Mouse (Mus musculus): ENCODE measurements at regions not wholly inside any gene's neighbourhood (a gene's known extent, or its start where the extent isn't known, plus 50 kb on each side); places are given as distances from the start of the nearest gene placed in this dataset.
"Not testable (repeated sequence)": the region's sequence is repeated elsewhere in the genome, so short reads cannot be mapped to it uniquely, and the experiment has no call there.

DNA sequence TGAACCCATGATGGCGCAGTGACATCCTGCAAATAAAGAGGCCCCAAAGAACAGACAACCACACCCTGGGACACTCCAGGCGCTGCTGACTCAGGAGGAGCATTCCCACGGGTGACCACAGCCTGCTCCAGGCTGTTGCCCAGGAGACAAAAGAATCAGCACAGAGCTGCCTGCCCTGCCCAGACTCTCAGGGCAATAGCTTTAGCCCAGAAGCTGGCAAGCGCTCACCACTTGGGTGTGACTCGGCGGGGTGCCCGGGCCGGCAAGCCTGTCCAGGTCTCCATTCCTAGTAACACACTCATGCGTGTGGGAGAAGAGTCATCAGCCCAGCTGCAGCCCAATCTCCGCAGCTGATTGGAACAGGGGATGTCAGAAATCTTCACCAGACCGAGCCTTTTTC, 148.8 kb upstream of the Hes1 start:
- intact Hi-C loops (cut with DNase I) = no loop called here

GRCm38 (mm10) chr16:29917989-29918388, 146.2 kb upstream of the Hes1 start:
- intact Hi-C loops (cut with DNase I) = no loop called here
- H3K27ac ChIP-seq = no peak overlapping the region
- no peak for DNase-seq (ENCODE audit: extremely low spot score in 1 of 2, low spot score in 2 of 2)
- H3K4me3 ChIP-seq = no peak overlapping the region
- TF ChIP-seq CTCF (IDR thresholded peaks at IDR 0.05) = no peak

More for the DNA sequence above, 148.8 kb upstream of the Hes1 start:
- TF ChIP-seq CTCF (IDR thresholded peaks at IDR 0.05) = no peak
- Histone ChIP-seq H3K27ac (no peak overlapping the region), H3K4me3 (no peak overlapping the region)
- peak; percentile 41 to 42 for DNase-seq (ENCODE audit: extremely low spot score in 1 of 2, low spot score in 2 of 2)

DNA sequence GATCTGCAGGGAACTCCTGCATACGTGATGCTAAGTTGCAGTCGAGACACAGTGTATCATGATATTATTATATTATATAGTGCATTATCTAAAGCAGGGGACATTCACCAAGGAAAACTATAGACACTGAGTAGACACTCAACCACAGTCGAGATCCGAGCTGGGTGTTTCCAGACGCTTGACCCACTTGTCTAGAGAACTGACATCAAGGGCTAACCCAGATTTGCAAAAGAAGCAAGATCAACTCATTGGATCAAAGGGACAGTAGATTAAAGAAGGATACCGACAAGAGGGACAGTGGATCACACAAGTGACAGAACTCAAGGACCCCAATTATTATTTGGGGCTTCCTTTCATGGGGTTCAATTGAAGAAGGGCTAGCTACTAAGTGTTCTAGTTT, 145.8 kb upstream of the Hes1 start:
- no peak for DNase-seq (ENCODE audit: extremely low spot score in 1 of 2, low spot score in 2 of 2)
- H3K4me3 ChIP-seq = no peak overlapping the region
- intact Hi-C loops (cut with DNase I) = no loop called here
- no peak overlapping the region for H3K27ac ChIP-seq
- TF ChIP-seq CTCF (IDR thresholded peaks at IDR 0.05) = no peak

DNA sequence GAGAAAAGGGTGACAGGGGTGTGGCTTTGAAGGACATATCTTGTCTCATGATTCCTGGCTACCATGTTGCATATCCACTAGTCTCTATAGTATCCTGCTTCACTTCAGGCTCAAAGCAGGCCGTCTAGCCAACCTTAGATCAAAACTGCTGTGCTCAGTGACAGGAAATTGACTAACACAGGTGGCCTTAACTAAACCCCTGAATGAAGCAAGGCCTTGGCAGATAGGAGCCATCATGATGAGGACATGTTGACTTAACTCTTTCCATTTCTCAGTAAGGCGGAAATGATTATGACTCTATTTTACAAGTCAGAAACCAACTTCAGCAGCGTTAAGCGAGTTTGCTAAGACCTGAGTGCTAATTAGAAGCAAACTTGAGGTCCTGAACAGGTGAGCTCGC, 143.2 kb upstream of the Hes1 start:
- DNase-seq (ENCODE audit: extremely low spot score in 1 of 2, low spot score in 2 of 2) = no peak
- TF ChIP-seq CTCF (IDR thresholded peaks at IDR 0.05) = no peak
- no peak overlapping the region for H3K27ac ChIP-seq
- no peak overlapping the region for H3K4me3 ChIP-seq
- intact Hi-C loops (cut with DNase I) = no loop called here

DNA sequence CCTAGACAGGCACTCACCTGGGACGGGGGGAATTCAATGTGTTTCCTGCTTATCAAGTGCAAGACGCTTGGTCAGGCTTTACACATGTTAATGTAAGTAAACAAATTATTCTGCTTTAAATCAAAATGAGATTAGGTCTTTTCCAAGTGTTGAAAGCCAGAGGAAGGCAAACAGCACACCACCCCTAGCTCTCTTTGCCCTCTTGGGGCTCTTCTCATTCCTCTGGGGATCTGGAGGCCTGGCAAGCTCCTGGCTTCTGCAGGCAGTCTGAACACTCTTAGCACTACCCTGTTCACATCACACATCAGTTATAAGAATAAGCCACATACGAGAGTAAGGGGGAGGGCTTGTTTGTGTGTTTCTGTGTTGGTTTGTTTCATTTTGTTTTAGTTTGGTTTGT, 142.8 kb upstream of the Hes1 start:
- no peak for TF ChIP-seq CTCF (IDR thresholded peaks at IDR 0.05)
- no peak overlapping the region for H3K4me3 ChIP-seq
- no peak for DNase-seq (ENCODE audit: extremely low spot score in 1 of 2, low spot score in 2 of 2)
- intact Hi-C loops (cut with DNase I) = no loop called here
- no peak overlapping the region for H3K27ac ChIP-seq

GRCm38 (mm10) chr16:29927276-29927675, 136.9 kb upstream of the Hes1 start:
- DNase-seq (ENCODE audit: extremely low spot score in 1 of 2, low spot score in 2 of 2); H3K27ac ChIP-seq; H3K4me3 ChIP-seq; intact Hi-C loops (cut with DNase I): not testable (repeated sequence)

DNA sequence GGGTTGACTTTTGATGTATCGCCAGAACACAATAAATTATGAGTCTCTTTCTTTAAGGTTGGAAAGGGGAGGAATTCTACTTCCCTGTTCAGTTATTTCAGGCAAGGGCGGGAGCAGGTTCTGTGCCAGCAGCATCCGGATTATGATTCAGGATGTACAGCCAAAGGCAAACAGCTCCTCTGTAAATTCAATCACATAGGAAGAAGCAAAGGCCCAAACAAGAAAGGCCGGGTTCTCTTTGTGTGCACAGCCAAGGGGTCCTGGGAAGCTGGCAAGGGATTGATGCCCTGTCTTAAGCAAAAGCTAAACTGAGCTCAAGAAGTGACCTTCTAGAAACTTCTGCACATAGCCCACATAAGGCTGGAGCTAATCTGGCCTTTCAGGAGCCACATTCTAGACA, 135.9 kb upstream of the Hes1 start:
- Histone ChIP-seq H3K4me3 (no peak overlapping the region), H3K27ac (no peak overlapping the region)
- TF ChIP-seq CTCF (IDR thresholded peaks at IDR 0.05) = no peak
- intact Hi-C loops (cut with DNase I) = no loop called here
- DNase-seq (ENCODE audit: extremely low spot score in 1 of 2, low spot score in 2 of 2) = no peak

- Histone ChIP-seq H3K27ac (no peak overlapping the region), H3K4me3 (no peak overlapping the region)
- no peak for DNase-seq (ENCODE audit: extremely low spot score in 1 of 2, low spot score in 2 of 2)
- intact Hi-C loops (cut with DNase I) = no loop called here
- TF ChIP-seq CTCF (IDR thresholded peaks at IDR 0.05) = no peak
These were observed 132.3 kb upstream of the Hes1 start for GRCm38 (mm10) chr16:29931746-29932351.

DNA sequence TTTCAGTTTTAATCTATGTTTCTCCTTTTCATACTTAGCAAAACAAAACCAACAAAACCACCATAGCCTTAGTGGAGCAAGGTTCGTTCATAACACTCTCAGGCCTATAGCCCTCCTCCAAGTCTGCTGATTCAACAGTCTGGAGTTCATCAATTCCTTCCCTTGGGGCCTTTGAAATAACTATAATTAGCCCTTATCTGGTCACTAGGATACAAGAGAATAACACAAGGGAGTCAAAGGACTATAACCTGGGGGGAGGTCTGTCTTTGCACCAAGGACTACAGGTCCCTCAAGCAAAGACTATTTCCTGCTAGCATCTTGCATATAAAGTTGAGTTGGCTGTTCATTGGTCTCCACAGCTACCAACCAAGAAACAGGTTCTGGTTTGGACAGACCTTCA, 129.5 kb upstream of the Hes1 start:
- no peak for TF ChIP-seq CTCF (IDR thresholded peaks at IDR 0.05)
- intact Hi-C loops (cut with DNase I) = no loop called here
- H3K27ac ChIP-seq = no peak overlapping the region
- no peak overlapping the region for H3K4me3 ChIP-seq
- DNase-seq (ENCODE audit: extremely low spot score in 1 of 2, low spot score in 2 of 2) = no peak

GRCm38 (mm10) chr16:29938700-29939099, 125.5 kb upstream of the Hes1 start:
- no peak for DNase-seq (ENCODE audit: extremely low spot score in 1 of 2, low spot score in 2 of 2)
- intact Hi-C loops (cut with DNase I) = no loop called here
- Histone ChIP-seq H3K4me3 (no peak overlapping the region), H3K27ac (no peak overlapping the region)
- no peak for TF ChIP-seq CTCF (IDR thresholded peaks at IDR 0.05)

DNA sequence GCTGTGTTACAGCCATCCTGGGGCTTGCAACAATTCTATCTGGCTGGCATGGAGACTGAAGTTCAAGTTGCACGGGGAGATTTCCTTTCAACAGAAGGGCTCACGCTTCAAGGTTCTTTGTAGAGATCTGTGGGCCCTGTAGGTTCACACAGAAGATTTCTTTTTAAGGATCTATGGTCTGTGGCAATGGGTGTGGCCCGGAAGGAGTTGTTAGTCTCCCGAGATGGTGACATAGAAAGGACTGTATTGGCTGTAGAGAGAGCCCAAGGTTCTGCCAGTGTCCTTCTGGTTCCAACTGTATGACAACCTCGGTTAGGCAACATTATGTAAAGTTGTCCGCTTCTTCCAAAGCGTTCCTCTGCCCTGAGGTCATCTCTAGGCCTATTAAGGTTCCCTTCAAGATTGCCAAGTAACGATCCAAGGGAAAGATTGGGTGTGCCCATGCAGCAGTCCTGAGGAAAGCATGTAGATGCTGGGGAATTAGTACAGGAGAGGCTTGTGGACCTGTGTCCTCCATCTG, 124.8 kb upstream of the Hes1 start:
- DNase-seq (ENCODE audit: extremely low spot score in 1 of 2, low spot score in 2 of 2) = no peak
- TF ChIP-seq CTCF (IDR thresholded peaks at IDR 0.05) = no peak
- intact Hi-C loops (cut with DNase I) = no loop called here
- no peak overlapping the region for H3K4me3 ChIP-seq
- no peak overlapping the region for H3K27ac ChIP-seq

DNA sequence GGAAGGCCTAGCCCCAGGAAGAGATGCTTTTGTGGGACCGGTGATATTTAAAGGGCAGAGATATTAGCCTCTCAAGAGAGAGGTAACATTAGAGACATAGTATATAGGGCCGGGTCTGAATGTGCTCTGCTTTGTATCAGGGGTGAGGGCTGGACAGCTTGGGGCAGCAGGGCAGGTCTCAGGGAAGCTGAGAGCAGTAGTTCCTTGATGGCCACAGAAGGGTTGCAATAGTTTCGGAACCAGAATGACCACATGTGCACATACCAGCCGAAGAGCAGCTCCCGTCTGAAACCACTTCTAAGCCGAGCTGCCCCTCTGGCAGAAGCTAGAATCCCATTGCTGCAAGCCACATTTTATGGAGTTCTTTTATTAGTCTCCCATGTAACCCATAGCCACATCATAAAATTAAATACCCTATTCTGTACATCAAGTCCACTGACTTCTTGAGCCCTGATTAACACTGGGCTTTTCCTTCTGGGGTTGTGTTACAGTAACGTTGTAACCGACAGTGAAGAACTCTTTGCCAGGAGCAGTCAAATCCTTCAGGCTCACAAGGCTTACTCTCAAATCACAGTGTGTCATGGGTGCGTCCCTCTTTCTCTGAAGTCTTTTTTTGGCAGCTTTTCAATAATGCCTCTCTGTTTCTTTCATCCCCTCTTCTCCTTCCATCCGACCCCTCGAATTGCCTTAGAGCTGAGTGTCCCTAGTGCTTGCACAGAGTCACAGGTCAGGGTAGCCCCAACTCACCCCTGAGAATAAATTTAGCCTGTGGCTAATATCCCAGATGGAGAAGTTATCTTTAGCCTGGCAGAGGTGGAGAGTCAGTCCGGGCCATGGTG, 124.1 kb upstream of the Hes1 start:
- intact Hi-C loops (cut with DNase I) = no loop called here
- H3K27ac ChIP-seq = no peak overlapping the region
- no peak for DNase-seq (ENCODE audit: extremely low spot score in 1 of 2, low spot score in 2 of 2)
- H3K4me3 ChIP-seq = no peak overlapping the region
- TF ChIP-seq CTCF (IDR thresholded peaks at IDR 0.05) = no peak

DNA sequence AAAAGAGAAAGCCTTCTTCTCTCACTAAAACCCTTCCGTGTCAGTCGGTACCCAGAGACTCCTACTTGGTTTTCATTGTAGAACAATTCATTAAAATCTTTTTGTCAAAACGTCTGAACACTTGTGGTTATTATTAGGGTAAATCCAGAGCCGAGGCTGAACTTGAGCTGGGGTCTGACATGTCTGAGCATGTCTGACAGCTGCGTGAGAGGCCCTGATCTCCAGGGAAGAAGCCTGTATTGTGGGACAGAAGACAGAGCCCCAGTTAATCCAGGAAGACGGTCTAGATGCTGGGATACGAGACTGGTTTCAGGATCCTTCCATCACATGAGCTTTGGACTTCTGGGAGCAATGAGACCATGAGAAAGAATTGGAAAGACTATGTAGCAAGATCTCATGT, 122.1 kb upstream of the Hes1 start:
- intact Hi-C loops (cut with DNase I) = no loop called here
- TF ChIP-seq CTCF (IDR thresholded peaks at IDR 0.05) = no peak
- no peak overlapping the region for H3K4me3 ChIP-seq
- no peak for DNase-seq (ENCODE audit: extremely low spot score in 1 of 2, low spot score in 2 of 2)
- H3K27ac ChIP-seq = no peak overlapping the region

All from left cerebral cortex, adult 2 months (tissue).